Mouse (Mus musculus) embryo, embryonic 10 days (tissue): Measurements from ENCODE around the gene Cacng5.

Experiments used
- DNase-seq: peaks from one replicate; pipeline ENCODE4 v3.0.0-alpha.2; 2015; ENCODE audit warnings: low spot score

Gene Cacng5

GRCm38 (mm10) chr11:107914634-107915226 lies at the start of gene Cacng5:
Gene Cacng5, minus strand, starts transcription at chr11:107915055.
- DNase-seq = peak; percentile 64

GRCm38 (mm10) chr11:107957566-107958350 lies 42.9 kb upstream of the Cacng5 start:
- no peak for DNase-seq

- no peak for DNase-seq
Observed at GRCm38 (mm10) chr11:107955191-107956062, 40.6 kb upstream of the Cacng5 start.

GRCm38 (mm10) chr11:107951431-107951830 lies 36.6 kb upstream of the Cacng5 start:
- DNase-seq = no peak

GRCm38 (mm10) chr11:107950658-107951057 lies 35.8 kb upstream of the Cacng5 start:
- no peak for DNase-seq

GRCm38 (mm10) chr11:107950211-107950610 lies 35.4 kb upstream of the Cacng5 start:
- no peak for DNase-seq

GRCm38 (mm10) chr11:107947951-107948350 lies 33.1 kb upstream of the Cacng5 start:
- DNase-seq = no peak

GRCm38 (mm10) chr11:107946823-107947222 lies 32.0 kb upstream of the Cacng5 start:
- DNase-seq = no peak

GRCm38 (mm10) chr11:107936929-107937328 lies 22.1 kb upstream of the Cacng5 start:
- DNase-seq = no peak

GRCm38 (mm10) chr11:107931721-107932120 lies 16.9 kb upstream of the Cacng5 start:
- DNase-seq = no peak

GRCm38 (mm10) chr11:107931288-107931687 lies 16.4 kb upstream of the Cacng5 start:
- no peak for DNase-seq

- DNase-seq = no peak
Observed at GRCm38 (mm10) chr11:107929712-107930111, 14.9 kb upstream of the Cacng5 start.

- peak; percentile 55 for DNase-seq
Observed at GRCm38 (mm10) chr11:107919852-107920508, 5.1 kb upstream of the Cacng5 start.

GRCm38 (mm10) chr11:107917721-107918235 lies 2.9 kb upstream of the Cacng5 start:
- no peak for DNase-seq

- no peak for DNase-seq
Observed at GRCm38 (mm10) chr11:107913317-107913716, 1.5 kb downstream of the Cacng5 start.

GRCm38 (mm10) chr11:107905364-107905763 lies 9.5 kb downstream of the Cacng5 start:
- DNase-seq = no peak

- no peak for DNase-seq
Observed at GRCm38 (mm10) chr11:107903966-107904605, 10.8 kb downstream of the Cacng5 start.

GRCm38 (mm10) chr11:107900470-107900869 lies 14.4 kb downstream of the Cacng5 start:
- peak; percentile 49 for DNase-seq

GRCm38 (mm10) chr11:107898698-107899097 lies 16.2 kb downstream of the Cacng5 start:
- no peak for DNase-seq

GRCm38 (mm10) chr11:107895635-107896034 lies 19.2 kb downstream of the Cacng5 start:
- no peak for DNase-seq

- DNase-seq = no peak
Observed at GRCm38 (mm10) chr11:107891377-107891776, 23.5 kb downstream of the Cacng5 start.
